In the genomic region with DNA sequence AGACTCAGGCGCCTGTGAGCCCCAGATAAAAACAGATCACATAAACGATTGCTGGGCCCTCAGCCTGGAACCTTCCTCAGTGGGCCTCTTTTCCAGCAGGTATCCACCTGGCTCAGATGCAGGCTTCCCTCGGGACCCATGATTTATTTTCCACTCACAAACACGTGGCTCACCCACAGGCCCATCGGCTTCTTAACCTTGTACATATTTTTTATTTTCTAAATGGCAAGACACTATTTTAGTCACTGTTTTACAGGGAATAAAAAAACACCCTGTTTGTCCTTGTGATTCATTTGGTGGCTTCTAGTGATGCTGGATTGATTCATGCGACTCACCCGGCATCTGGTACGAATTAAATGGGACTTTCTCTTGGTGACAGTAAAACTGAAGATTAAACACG, we compare ENCODE assay signal across 20 mouse cellular contexts.
"Had no signal": no experiment of that assay in that cellular context is flagged by ENCODE, and none has a peak within 500 bp of the region (broad histone marks: within the 10 kb centered on the region; RNA-seq: fewer than 3 reads in every experiment).

No protein-coding gene starts in this region.

- DNase-seq: kidney, postnatal 14 days; kidney, postnatal 4 days; liver; lung, embryonic 14.5 days; right cerebral cortex, adult 18-20 months; right cerebral cortex, postnatal 14 days; right cerebral cortex, postnatal 4 days; thymus, adult 2 months; thymus, postnatal 14 days; thymus, postnatal 4 days had no signal

- H3K4me3 ChIP-seq: limb, embryonic 10.5 days; limb, embryonic 13.5 days; liver, embryonic 12.5 days; liver, embryonic 15.5 days; megakaryocyte, embryonic 14.5 days; midbrain, embryonic 10.5 days; midbrain, embryonic 13.5 days; neural tube, embryonic 12.5 days; neural tube, embryonic 15.5 days had no signal

- H3K36me3 ChIP-seq: limb, embryonic 10.5 days; limb, embryonic 13.5 days; liver, embryonic 12.5 days; liver, embryonic 15.5 days; midbrain, embryonic 10.5 days; midbrain, embryonic 13.5 days; neural tube, embryonic 12.5 days; neural tube, embryonic 15.5 days had no signal

- ATAC-seq: midbrain, embryonic 13.5 days had no signal

- H3K4me1 ChIP-seq: midbrain, embryonic 10.5 days; midbrain, embryonic 13.5 days; neural tube, embryonic 12.5 days; neural tube, embryonic 15.5 days had no signal

- H3K27me3 ChIP-seq: limb, embryonic 13.5 days; liver, embryonic 12.5 days; liver, embryonic 15.5 days; midbrain, embryonic 13.5 days; neural tube, embryonic 12.5 days; neural tube, embryonic 15.5 days had no signal

- H3K4me2 ChIP-seq: limb, embryonic 13.5 days; liver, embryonic 12.5 days; liver, embryonic 15.5 days; lung, embryonic 14.5 days; midbrain, embryonic 13.5 days; neural tube, embryonic 12.5 days; neural tube, embryonic 15.5 days had no signal

- H3K27ac ChIP-seq: limb, embryonic 10.5 days; limb, embryonic 13.5 days; liver, embryonic 12.5 days; liver, embryonic 15.5 days; midbrain, embryonic 10.5 days; midbrain, embryonic 13.5 days; neural tube, embryonic 12.5 days; neural tube, embryonic 15.5 days; stomach, postnatal 0 days had no signal

- H3K9me3 ChIP-seq: limb, embryonic 10.5 days; limb, embryonic 13.5 days; liver, embryonic 12.5 days; liver, embryonic 15.5 days; midbrain, embryonic 10.5 days; midbrain, embryonic 13.5 days; neural tube, embryonic 12.5 days; neural tube, embryonic 15.5 days had no signal

- H3K9ac ChIP-seq: limb, embryonic 13.5 days; liver, embryonic 12.5 days; liver, embryonic 15.5 days; lung, embryonic 14.5 days; midbrain, embryonic 13.5 days; neural tube, embryonic 12.5 days; neural tube, embryonic 15.5 days had no signal
